Mouse (Mus musculus): ENCODE results near the gene Wdr54. TPM values are rescaled to one million over a fixed set of nuclear protein-coding genes. Genes with fewer than 3 reads are reported as not detected.

The Wdr54 gene
- polyA plus RNA-seq, 1 experiment from 2014 or later = 18.0 TPM

- peak overlapping the region; percentile 88 for H3K4me2 ChIP-seq (replicated peaks)
- DNase-seq (ENCODE audit: low spot score) (peak; percentile 97), ATAC-seq (ENCODE audit: low FRiP score) (peak; percentile 15; the same call in 1 of the 2 replicates)
- 0 out of 2 replicates have a peak overlapping the region, but pooled peaks have one; percentile 38 for H3K27ac ChIP-seq
- H3K36me3 ChIP-seq (replicated peaks; ENCODE audit: control insufficient read depth, insufficient read depth) = peaks cover under 1% of the 10 kb centered on the region; the same call in 1 of the 2 replicates
- H3K27me3 ChIP-seq (ENCODE audit: control insufficient read depth, insufficient read depth, low read length) = no peaks in the 10 kb centered on the region
- WGBS = under 1% methylated on average over 30 of the region's 30 CpGs
- peak overlapping the region; percentile 53 for H3K4me3 ChIP-seq (replicated peaks; ENCODE audit: low read length)
- H3K4me1 ChIP-seq (replicated peaks; ENCODE audit: control insufficient read depth, insufficient read depth, low read length) = peaks cover 32% of the 10 kb centered on the region
- no peaks in the 10 kb centered on the region for H3K9me3 ChIP-seq (ENCODE audit: control insufficient read depth, low read length)
- H3K9ac ChIP-seq = peak overlapping the region; percentile 55
Observed at GRCm38 (mm10) chr6:83124851-83125312, 31.3 kb downstream of the Wdr54 start.

- H3K9ac ChIP-seq = 0 out of 2 replicates have a peak overlapping the region, but pooled peaks have one; percentile 92
- H3K4me3 ChIP-seq (replicated peaks; ENCODE audit: low read length) = 0 out of 2 replicates have a peak overlapping the region, but pooled peaks have one; percentile 63
- no peak for ATAC-seq (ENCODE audit: low FRiP score)
- H3K27me3 ChIP-seq (ENCODE audit: control insufficient read depth, insufficient read depth, low read length) = no peaks in the 10 kb centered on the region
- H3K27ac ChIP-seq = 0 out of 2 replicates have a peak overlapping the region, but pooled peaks have one; percentile 98
- H3K9me3 ChIP-seq (ENCODE audit: control insufficient read depth, low read length) = no peaks in the 10 kb centered on the region
- 54% methylated on average over 5 of the region's 5 CpGs for WGBS
- H3K4me1 ChIP-seq (replicated peaks; ENCODE audit: control insufficient read depth, insufficient read depth, low read length) = peaks cover 38% of the 10 kb centered on the region
- H3K36me3 ChIP-seq (replicated peaks; ENCODE audit: control insufficient read depth, insufficient read depth) = peaks cover 20% of the 10 kb centered on the region
- peak overlapping the region; percentile 99 for H3K4me2 ChIP-seq (replicated peaks)
- no peak for DNase-seq (ENCODE audit: low spot score)
Observed at GRCm38 (mm10) chr6:83122961-83123360, 33.2 kb downstream of the Wdr54 start.

GRCm38 (mm10) chr6:83121863-83122710, 34.1 kb downstream of the Wdr54 start:
- Histone ChIP-seq H3K4me3 (replicated peaks; ENCODE audit: low read length) (peak overlapping the region; percentile 63), H3K9ac (peak overlapping the region; percentile 92), H3K36me3 (replicated peaks; ENCODE audit: control insufficient read depth, insufficient read depth) (peaks cover 29% of the 10 kb centered on the region), H3K4me2 (replicated peaks) (peak overlapping the region; percentile 99), H3K9me3 (ENCODE audit: control insufficient read depth, low read length) (no peaks in the 10 kb centered on the region), H3K4me1 (replicated peaks; ENCODE audit: control insufficient read depth, insufficient read depth, low read length) (peaks cover 39% of the 10 kb centered on the region), H3K27ac (peak overlapping the region; percentile 98), H3K27me3 (ENCODE audit: control insufficient read depth, insufficient read depth, low read length) (no peaks in the 10 kb centered on the region)
- ATAC-seq (ENCODE audit: low FRiP score) (no peak; the same call in 1 of the 2 replicates), DNase-seq (ENCODE audit: low spot score) (no peak)
- WGBS = 2% methylated on average over 47 of the region's 52 CpGs

GRCm38 (mm10) chr6:83120930-83121862, 35.0 kb downstream of the Wdr54 start, which contains the start of gene Wbp1:
Wbp1 (minus strand) TSS chr6:83121559.
- Histone ChIP-seq H3K36me3 (replicated peaks; ENCODE audit: control insufficient read depth, insufficient read depth) (peaks cover 32% of the 10 kb centered on the region), H3K4me2 (replicated peaks) (peak within 1 kb of the TSS; percentile 99), H3K9me3 (ENCODE audit: control insufficient read depth, low read length) (no peaks in the 10 kb centered on the region), H3K27me3 (ENCODE audit: control insufficient read depth, insufficient read depth, low read length) (no peaks in the 10 kb centered on the region), H3K27ac (peak within 1 kb of the TSS; percentile 98), H3K4me1 (replicated peaks; ENCODE audit: control insufficient read depth, insufficient read depth, low read length) (peaks cover 48% of the 10 kb centered on the region), H3K4me3 (replicated peaks; ENCODE audit: low read length) (peak within 1 kb of the TSS; percentile 63), H3K9ac (peak within 1 kb of the TSS; percentile 92)
- ATAC-seq (ENCODE audit: low FRiP score) (peak; percentile 96), DNase-seq (ENCODE audit: low spot score) (peak; percentile 95)
- under 1% methylated on average over 36 of the region's 38 CpGs for WGBS

GRCm38 (mm10) chr6:83119734-83120051, 36.5 kb downstream of the Wdr54 start:
- Histone ChIP-seq H3K4me3 (replicated peaks; ENCODE audit: low read length) (peak overlapping the region; percentile 63), H3K36me3 (replicated peaks; ENCODE audit: control insufficient read depth, insufficient read depth) (peaks cover 32% of the 10 kb centered on the region), H3K27ac (no peak overlapping the region), H3K9ac (peak overlapping the region; percentile 73), H3K9me3 (ENCODE audit: control insufficient read depth, low read length) (no peaks in the 10 kb centered on the region), H3K4me1 (replicated peaks; ENCODE audit: control insufficient read depth, insufficient read depth, low read length) (peaks cover 54% of the 10 kb centered on the region), H3K27me3 (ENCODE audit: control insufficient read depth, insufficient read depth, low read length) (no peaks in the 10 kb centered on the region), H3K4me2 (replicated peaks) (peak overlapping the region; percentile 99)
- DNase-seq (ENCODE audit: low spot score) (no peak), ATAC-seq (ENCODE audit: low FRiP score) (no peak)
- WGBS = 54% methylated on average over 7 of the region's 7 CpGs

GRCm38 (mm10) chr6:83118825-83119733, 37.1 kb downstream of the Wdr54 start:
- Histone ChIP-seq H3K4me3 (replicated peaks; ENCODE audit: low read length) (peak overlapping the region; percentile 63; the same call in 1 of the 2 replicates), H3K4me1 (replicated peaks; ENCODE audit: control insufficient read depth, insufficient read depth, low read length) (peaks cover 51% of the 10 kb centered on the region), H3K27ac (no peak overlapping the region), H3K9ac (no peak overlapping the region), H3K4me2 (replicated peaks) (peak overlapping the region; percentile 99), H3K36me3 (replicated peaks; ENCODE audit: control insufficient read depth, insufficient read depth) (peaks cover 32% of the 10 kb centered on the region), H3K27me3 (ENCODE audit: control insufficient read depth, insufficient read depth, low read length) (no peaks in the 10 kb centered on the region), H3K9me3 (ENCODE audit: control insufficient read depth, low read length) (no peaks in the 10 kb centered on the region)
- 84% methylated on average over 14 of the region's 14 CpGs for WGBS
- no peak for DNase-seq (ENCODE audit: low spot score)
- ATAC-seq (ENCODE audit: low FRiP score) = no peak

- peaks cover 44% of the 10 kb centered on the region for H3K4me1 ChIP-seq (replicated peaks; ENCODE audit: control insufficient read depth, insufficient read depth, low read length)
- 85% methylated on average over 11 of the region's 11 CpGs for WGBS
- no peak overlapping the region for H3K27ac ChIP-seq
- peaks cover 32% of the 10 kb centered on the region for H3K36me3 ChIP-seq (replicated peaks; ENCODE audit: control insufficient read depth, insufficient read depth)
- H3K9me3 ChIP-seq (ENCODE audit: control insufficient read depth, low read length) = no peaks in the 10 kb centered on the region
- no peak overlapping the region for H3K9ac ChIP-seq
- H3K27me3 ChIP-seq (ENCODE audit: control insufficient read depth, insufficient read depth, low read length) = no peaks in the 10 kb centered on the region
- no peak overlapping the region for H3K4me2 ChIP-seq (replicated peaks)
- no peak overlapping the region for H3K4me3 ChIP-seq (replicated peaks; ENCODE audit: low read length)
- ATAC-seq (ENCODE audit: low FRiP score) = no peak
- no peak for DNase-seq (ENCODE audit: low spot score)
Observed at GRCm38 (mm10) chr6:83118369-83118768, 37.8 kb downstream of the Wdr54 start.

- H3K36me3 ChIP-seq (replicated peaks; ENCODE audit: control insufficient read depth, insufficient read depth) = peaks cover 32% of the 10 kb centered on the region
- no peak overlapping the region for H3K4me3 ChIP-seq (replicated peaks; ENCODE audit: low read length)
- no peak overlapping the region for H3K4me2 ChIP-seq (replicated peaks)
- ATAC-seq (ENCODE audit: low FRiP score) (no peak), DNase-seq (ENCODE audit: low spot score) (no peak)
- no peaks in the 10 kb centered on the region for H3K27me3 ChIP-seq (ENCODE audit: control insufficient read depth, insufficient read depth, low read length)
- 92% methylated on average over 13 of the region's 13 CpGs for WGBS
- H3K4me1 ChIP-seq (replicated peaks; ENCODE audit: control insufficient read depth, insufficient read depth, low read length) = peaks cover 38% of the 10 kb centered on the region
- H3K27ac ChIP-seq = no peak overlapping the region
- no peak overlapping the region for H3K9ac ChIP-seq
- H3K9me3 ChIP-seq (ENCODE audit: control insufficient read depth, low read length) = no peaks in the 10 kb centered on the region
Observed at GRCm38 (mm10) chr6:83117616-83118015, 38.6 kb downstream of the Wdr54 start.

Measured in hindbrain, embryonic 14.5 days (tissue).